Mouse (Mus musculus) brain, embryonic 14.5 days (tissue): ENCODE data around the gene Rps3.

Source experiments
- CTCF ChIP-seq: fragments of 200-500 bp; IDR thresholded peaks from 2 replicates; pipeline ENCODE4 v1.5.1; 2012; ENCODE audit warnings: inconsistent platforms, mild to moderate bottlenecking, moderate library complexity, borderline replicate concordance; ENCODE audit not compliant: insufficient read depth, insufficient read length; ENCODE audit errors: extremely low read depth
- POLR2A ChIP-seq: fragments of 200-500 bp; IDR thresholded peaks from 2 replicates; pipeline ENCODE4 v1.6.1; 2012; ENCODE audit warnings: mild to moderate bottlenecking, inconsistent platforms, borderline replicate concordance; ENCODE audit not compliant: poor library complexity, insufficient read depth, insufficient read length, severe bottlenecking; ENCODE audit errors: extremely low read depth

- TF ChIP-seq CTCF, result no peak
- TF ChIP-seq POLR2A, result no peak
Observed at GRCm38 (mm10) chr7:99528547-99528946, 45.0 kb upstream of the Rps3 start.
